Mouse (Mus musculus): ENCODE measurements around the gene Zmynd8. TPM values are rescaled to one million over a fixed set of nuclear protein-coding genes. Genes with fewer than 3 reads are reported as not detected.

The Zmynd8 gene
- total RNA-seq, 2 experiments from 2014 or later: 49.5 to 50.4 TPM

DNA sequence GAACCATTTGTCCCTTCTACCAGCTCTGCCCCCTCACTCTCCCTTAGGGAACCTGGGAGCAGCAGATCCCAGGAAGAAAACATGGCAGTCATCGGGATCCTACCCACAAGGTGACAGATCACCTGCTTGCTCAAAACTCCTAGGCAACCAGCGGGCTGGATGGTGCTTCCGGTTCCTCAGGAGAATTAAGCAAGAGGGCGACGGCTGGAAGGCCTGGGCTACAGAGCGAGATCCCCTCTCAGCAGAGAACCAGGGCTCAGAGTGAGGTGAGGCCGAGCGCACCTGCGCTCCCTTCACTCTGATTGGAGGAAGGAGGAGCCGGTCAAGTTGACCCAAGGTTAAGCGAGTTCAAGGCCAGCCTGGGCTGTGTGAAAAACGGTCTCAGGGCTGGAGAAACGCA lies 2.6 kb downstream of the Zmynd8 start:
- no peak for DNase-seq

DNA sequence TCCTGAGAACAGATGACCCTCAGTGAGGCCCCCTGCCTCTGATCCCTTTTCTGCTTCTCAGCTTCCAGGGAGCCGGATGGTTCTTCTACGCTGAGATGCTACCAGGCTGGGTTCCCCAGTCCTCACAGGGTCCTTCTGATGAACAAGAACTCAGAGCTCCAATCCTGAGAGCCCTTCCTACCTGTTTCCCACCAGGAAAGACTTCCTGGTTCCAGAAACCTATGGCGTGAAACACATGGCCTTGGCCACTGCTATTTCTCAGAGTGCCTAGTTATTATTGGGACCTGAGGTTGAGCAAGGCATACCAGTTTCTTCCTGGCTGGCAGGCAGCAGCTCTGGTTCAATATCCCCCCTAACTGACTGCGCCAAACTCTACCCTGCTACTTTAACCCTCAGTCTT lies 3.1 kb downstream of the Zmynd8 start:
- no peak for DNase-seq

GRCm38 (mm10) chr2:165894533-165894932 lies 4.3 kb downstream of the Zmynd8 start:
- DNase-seq: no peak

DNA sequence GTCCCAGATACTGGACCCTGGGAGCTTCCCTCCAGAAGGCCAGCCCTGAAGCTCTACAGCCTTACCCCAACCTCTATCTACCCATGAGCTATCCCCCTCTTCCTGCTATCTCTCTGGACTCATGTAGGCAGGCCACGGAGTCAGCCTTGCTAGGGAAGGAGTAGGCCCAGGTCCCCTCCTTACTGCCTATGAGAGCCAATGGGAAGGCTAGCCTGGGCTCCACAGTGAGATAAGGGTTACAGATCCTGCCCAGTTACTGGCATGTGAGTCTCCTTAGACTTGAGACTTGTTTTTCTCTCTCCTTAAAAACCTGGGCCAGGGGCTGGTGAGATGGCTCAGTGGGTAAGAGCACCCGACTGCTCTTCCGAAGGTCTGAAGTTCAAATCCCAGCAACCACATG lies 5.6 kb downstream of the Zmynd8 start:
- no peak for DNase-seq

DNA sequence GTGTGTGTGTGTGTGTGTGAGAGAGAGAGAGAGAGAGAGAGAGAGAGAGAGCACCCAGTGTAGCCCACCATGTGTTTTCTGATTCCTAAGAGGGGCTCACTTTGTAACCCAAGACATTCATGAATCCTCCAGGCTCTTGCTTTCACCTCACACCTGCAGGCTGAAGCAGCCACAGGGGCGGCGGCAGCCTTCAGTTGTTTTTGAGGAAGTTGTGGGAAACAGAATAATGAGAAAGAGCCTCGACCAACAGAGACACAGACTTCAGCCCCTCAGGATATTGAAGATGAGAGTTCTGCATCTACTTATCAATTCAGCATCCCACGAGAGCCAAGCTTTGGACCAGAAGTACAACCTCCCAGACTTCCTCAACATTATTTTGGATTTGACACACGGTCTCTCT lies 6.2 kb downstream of the Zmynd8 start:
- DNase-seq: no peak

DNA sequence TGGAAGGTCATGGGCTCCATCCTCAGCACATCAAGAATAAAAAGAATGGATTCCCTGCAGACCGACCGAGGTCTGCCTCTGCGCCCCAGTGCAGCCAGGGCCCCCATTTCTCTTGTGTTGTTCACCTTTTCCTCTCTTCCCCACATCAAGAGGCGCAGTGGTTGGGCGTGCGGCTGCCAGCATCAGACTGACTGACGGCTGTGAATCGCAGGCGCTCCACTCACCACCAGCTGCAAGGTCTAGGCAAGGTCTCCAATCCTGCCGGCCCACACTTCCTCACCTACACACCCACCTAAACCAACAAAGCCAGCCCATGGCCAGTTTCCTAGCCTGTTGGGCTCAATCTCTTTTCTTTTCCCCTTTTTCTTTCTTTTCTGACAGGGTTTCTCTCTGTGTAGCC lies 8.4 kb downstream of the Zmynd8 start:
- DNase-seq: no peak

GRCm38 (mm10) chr2:165889874-165890273 lies 8.9 kb downstream of the Zmynd8 start:
- DNase-seq: no peak

DNA sequence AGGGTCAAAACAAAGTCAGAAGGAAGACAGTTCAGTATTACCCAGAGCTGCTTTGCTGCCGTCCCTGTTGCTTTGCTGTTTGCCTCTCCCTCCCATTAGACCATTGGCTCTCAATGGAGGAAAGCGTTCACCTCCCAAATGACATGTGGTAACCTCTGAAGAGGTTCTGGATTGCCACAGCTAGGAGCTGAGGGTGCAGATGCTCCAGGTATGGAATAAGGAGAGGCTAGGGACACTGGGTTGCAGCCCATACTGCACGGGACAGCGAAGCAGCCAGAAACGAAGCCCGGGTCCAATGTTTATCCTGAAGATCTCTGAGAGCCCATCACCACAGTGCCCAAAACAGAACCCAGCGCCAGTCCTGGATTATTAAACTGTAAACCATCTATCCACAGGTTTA lies 9.6 kb downstream of the Zmynd8 start:
- no peak for DNase-seq

GRCm38 (mm10) chr2:165888813-165889221 lies 10.0 kb downstream of the Zmynd8 start:
- no peak for DNase-seq

DNA sequence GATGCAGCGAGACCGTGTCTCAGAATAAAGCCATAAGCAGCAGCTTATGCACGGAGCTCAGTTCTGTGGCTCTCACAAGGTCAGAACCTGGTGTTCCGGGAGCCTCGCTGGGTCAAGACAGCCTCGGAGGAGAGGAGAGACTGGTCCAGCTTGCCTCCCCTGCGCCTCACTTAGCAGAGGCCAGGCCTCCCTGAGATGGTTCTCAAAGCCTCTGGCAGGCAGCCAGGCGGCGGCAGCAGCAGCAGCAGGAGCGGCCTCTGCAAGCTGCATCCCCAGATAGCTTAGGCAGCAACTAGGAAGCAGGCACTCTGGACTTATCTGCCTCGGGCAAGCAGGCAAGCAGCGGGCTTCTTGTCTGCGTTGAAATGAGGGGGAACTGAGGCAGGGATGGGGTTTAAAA lies 10.4 kb downstream of the Zmynd8 start:
- DNase-seq: peak; percentile 88

DNA sequence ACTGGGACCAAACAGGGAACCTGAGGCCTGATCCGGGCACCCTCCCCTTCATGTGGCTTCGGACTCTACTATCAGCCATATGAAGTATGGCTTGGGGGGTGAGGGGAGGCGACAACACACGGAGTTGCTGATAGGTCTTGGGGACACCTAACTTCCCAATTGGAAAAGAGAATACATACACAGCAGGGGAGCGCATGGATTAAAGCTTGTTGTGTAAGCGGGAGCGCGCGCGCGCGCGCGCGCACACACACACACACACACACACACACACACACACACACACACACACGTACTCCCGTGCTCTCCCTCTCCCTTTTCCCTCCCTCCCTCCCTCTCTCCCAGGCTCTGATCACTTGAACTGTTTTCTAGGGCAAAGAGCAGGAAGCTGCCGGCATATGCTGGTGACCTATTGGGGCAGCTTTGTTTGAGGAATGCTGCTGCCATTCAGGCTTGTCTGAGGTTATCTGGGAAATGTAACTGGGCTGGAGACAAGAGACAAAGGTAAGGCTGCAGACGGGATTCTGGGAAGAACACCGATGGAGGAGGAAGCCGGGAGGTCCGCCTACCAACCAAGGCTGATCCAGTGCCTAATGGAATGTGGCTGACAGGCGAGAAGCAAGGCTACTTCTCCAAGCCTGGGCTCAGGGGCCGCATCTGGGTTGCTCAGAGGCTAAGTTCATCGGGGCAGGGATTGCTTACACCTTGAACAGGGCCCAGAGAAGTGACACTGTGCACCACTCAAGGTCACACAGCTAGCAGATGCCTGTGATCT lies 11.8 kb downstream of the Zmynd8 start:
- DNase-seq: peak; percentile 41

DNA sequence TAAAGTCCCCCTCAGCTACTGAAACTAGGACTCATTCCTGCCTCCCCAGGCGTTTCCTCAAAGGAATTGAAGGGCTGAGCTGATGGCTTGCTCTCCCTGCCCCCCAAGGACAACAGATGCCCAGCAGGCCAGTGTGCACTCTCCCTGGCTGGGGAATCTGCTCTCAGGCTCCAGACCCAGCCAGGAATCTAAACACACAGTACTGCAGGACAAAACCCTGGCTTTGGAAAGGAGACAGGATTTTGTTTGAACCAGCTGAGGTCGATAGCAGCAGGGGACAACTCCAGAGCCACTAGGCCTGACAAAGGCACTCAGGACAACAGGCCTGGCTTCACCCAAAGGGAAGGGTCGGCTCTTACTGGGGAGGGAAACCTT lies 12.3 kb downstream of the Zmynd8 start:
- DNase-seq: peak; percentile 55

- no peak for DNase-seq
Observed at GRCm38 (mm10) chr2:165885951-165886320, 12.9 kb downstream of the Zmynd8 start.

DNA sequence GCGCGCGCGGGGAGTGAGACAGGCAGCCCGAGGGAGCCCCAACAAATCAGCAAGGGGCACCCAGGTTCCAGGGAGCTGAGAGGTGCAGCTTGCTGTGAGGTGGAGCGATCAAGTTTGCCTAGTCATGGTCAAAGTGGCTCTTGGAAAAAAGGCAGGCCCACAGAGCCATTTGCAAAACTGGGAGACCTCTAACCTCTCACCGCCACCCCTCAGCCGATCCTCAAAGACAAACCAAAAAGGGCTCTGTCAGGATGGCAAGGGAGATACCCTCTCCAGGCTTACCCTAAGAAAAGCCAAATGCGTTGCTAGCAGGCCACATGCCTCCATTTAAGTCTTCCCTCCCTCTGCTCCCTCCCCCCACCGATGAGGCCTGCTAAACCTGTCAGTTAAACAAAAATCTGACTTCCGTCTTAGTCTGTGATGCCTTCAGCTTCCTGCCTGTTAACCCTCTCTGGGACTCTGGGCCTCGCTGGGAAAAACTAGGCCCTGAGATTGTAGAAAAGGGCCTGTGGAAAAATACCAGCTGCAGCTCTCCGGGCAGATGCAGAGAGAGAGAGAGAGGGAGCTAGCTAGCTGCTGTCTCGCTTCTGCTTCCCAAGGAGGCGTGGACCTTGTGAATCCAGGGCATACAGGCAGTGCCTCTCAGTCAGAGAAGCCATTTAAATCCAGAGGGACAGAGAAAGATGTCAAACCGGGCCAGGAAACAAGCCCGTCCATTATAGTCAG lies 13.4 kb downstream of the Zmynd8 start:
- peak; percentile 69 for DNase-seq

DNA sequence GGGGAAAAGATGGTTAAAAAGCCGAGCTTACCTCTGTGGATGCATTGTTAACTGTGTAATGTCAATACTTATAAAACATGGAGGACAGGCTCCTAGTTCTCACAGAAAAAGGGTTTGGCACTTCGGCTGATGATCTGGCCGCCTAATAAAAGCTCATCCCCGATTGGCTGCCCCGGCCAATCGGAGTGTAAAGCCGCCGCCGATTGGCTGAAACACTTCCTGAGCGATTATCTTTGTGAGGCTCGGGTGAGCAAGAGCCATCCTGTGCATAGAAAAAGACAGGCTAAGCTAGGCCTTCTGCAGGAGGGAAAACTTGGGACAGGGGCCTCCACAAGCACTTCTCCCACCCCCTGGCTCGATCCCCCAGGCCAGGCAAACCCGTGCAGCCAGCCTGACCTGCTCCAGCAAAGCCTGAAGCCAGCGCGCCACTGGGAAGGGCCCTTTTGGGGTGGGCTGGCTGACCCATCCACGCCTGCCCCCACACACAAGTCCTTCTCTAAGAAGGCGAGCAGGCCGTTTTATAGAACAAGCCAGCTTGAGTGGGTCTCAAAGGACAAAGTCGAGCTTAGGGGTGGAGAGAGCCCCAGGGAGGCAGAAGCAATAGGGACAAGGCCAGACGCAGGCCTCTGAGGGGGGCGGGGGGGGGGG lies 14.1 kb downstream of the Zmynd8 start:
- peak; percentile 97 for DNase-seq

- DNase-seq: peak; percentile 53
Observed at GRCm38 (mm10) chr2:165883846-165884576, 14.8 kb downstream of the Zmynd8 start.

GRCm38 (mm10) chr2:165883006-165883405 lies 15.8 kb downstream of the Zmynd8 start:
- peak; percentile 48 for DNase-seq

- peak; percentile 39 for DNase-seq
Observed at GRCm38 (mm10) chr2:165881585-165882431, 17.0 kb downstream of the Zmynd8 start.

DNA sequence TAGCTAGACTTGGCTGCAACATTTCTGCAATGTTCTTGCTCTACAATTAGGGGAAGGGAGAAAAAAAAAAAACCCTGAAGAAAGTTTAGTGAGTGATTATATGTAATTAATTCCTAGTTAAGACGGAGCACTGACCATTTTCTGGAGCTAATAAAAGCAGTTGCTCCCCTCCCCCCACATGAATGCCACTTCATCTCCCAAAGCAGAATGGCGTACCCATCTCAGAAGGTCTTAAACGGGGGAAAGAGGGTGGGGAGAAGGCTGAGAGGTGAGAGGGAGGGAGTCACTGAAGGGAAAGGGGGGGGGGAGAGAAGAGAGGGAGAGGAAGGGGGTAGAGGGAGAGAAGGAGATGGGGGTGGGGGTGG lies 17.6 kb downstream of the Zmynd8 start:
- DNase-seq: no peak

DNA sequence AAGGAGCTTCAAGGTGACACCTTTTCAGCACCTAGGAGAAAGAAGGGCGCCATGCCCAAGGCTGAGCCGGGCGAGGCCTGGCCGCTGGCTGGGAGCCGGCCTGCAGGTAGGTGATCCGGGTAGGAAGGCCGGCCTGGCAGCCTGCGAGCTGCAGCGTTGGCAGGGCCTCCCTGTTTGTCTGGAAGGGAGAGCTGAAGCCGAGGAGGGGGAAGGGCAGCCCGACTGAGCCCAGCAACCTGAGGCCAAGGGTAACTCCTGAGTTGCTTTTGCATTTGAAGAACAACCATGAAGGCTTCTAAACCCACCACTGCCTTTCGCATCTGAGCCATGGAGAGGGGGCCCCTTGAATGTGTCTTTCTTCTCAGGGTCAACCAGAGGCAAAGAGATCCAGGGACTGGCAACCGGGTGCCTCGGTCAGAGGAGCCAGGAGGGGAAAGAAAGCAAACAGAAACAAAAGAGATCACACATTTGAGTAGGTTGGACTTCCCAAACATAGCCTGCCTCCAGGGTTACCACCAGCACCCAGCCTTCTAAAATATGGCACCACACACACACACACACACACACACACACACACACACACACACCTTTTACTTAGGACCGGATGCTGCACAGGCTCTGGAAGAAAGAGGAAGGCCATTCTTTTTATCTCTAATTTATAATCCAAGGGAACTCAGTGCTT lies 18.2 kb downstream of the Zmynd8 start:
- DNase-seq: peak; percentile 86

DNA sequence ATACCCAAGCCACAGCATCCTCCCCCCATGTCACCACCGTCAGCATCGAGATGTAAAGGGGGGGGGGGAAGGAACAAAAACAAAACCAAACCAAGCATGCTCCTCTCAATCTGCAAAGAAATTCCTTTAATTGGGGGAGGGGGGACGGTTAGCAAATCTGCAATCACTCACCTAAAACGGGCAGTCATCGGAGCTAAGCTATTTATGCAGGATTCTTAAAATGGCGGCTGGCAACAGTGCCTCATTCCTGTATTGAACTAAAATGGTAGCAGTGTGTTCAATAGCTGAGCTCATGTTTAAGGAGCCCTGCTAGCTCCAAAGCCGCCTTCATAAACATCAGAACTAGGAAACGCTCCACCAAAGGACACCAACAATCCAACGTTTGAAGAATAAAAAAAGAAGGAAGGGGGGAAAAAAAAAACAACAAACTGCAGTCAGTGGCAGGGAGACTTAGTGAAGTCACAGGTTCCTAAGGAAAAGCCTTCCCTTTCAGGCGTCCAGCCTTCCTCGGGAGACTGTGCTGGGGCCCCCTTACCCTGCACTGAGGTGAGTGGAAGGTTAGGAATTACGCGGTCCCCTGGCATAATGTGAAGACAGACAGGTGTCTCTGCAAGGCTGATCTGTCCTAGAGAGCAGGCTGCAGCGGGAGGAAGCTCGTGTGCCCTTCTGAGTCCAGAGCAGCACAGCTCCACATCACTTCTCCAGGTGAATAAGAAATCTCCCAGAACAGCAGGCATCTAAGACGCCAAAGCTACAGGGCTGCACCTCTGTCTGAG lies 19.2 kb downstream of the Zmynd8 start:
- no peak for DNase-seq
